Mouse (Mus musculus) MEL (cell line): ENCODE measurements around the gene Tulp4.

ENCODE experiments used
- CHD1 ChIP-seq: IDR thresholded peaks from 2 replicates; pipeline ENCODE4 v1.6.1; 2012; ENCODE audit warnings: low read depth, mild to moderate bottlenecking, inconsistent platforms, low read length, improper control_type of control experiment
- CTCF ChIP-seq, 3 experiments: IDR thresholded peaks in 2 of 3; conservative IDR thresholded peaks in 1 of 3; 2 replicates each; pipeline ENCODE4 v1.5.1; 2011 to 2012; ENCODE audit warnings: low read length in 3 of 3, low read depth in 2 of 3, mild to moderate bottlenecking in 2 of 3, improper control_type of control experiment in 1 of 3, inconsistent platforms in 1 of 3, mixed read lengths in 1 of 3, moderate library complexity in 1 of 3; ENCODE audit not compliant: control insufficient read depth in 1 of 3, insufficient read depth in 1 of 3, poor library complexity in 1 of 3, severe bottlenecking in 1 of 3
- USF2 ChIP-seq, 2 experiments: IDR thresholded peaks; 2 replicates each; pipeline ENCODE4 v1.6.1; 2011 to 2012; ENCODE audit warnings: improper control_type of control experiment in 2 of 2, low read length in 2 of 2, borderline replicate concordance in 1 of 2, inconsistent platforms in 1 of 2, low read depth in 1 of 2, mild to moderate bottlenecking in 1 of 2; ENCODE audit not compliant: insufficient read depth in 1 of 2
- ZC3H11A ChIP-seq: IDR thresholded peaks from 2 replicates; pipeline ENCODE4 v1.6.1; 2012; ENCODE audit warnings: low read depth, mild to moderate bottlenecking, inconsistent platforms, low read length, improper control_type of control experiment

- TF ChIP-seq ZC3H11A (no peak), CHD1 (no peak), USF2 (IDR thresholded peaks at IDR 0.05; ENCODE audit: borderline replicate concordance in 1 of 2, insufficient read depth in 1 of 2, low read depth in 1 of 2, low read length in 2 of 2) (no peak), CTCF (IDR thresholded peaks at IDR 0.05 in 2 of 3, conservative IDR thresholded peaks at IDR 0.05 in 1 of 3; ENCODE audit: control insufficient read depth in 1 of 3, insufficient read depth in 1 of 3, low read depth in 2 of 3, low read length in 3 of 3, poor library complexity in 1 of 3, severe bottlenecking in 1 of 3) (no peak)
Observed at GRCm38 (mm10) chr17:6172440-6172839, 66.2 kb downstream of the Tulp4 start.
